ENCODE assay signal across 8 mouse cellular contexts in the genomic region with DNA sequence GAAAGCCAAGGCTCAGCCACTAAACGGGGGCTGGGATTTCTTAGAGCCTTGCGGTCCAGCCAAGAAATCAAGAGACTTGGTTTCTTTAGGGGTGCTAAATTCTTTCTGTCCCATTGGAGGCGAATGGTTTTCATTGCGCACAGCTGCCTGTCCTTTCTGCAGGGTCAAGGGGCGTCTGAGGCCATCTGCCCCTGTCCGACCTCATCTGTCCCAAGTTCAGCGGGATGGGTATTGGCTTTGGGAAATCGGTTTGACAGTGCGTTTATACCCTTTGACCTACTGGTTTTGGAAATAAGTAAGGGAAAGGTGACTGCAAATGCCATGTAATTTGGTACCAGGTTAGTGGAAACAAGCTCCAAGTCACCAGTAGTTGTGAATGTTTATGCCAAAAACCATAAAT. TPM values are rescaled to one million over a fixed set of nuclear protein-coding genes. Genes with fewer than 3 reads are reported as not detected.
A peak's percentile ranks its signal among the peaks of the same experiment; 100 is the strongest.
DNase-seq lines count a peak whose midpoint lies in the region; ATAC-seq and TF ChIP-seq lines count a peak whose summit lies in the region.

No protein-coding gene starts in this region.

- H3K4me3 ChIP-seq in cortical plate, adult 2 months (ENCODE audit: insufficient read depth, low read length): peak overlapping the region; percentile 82
- peak overlapping the region; percentile 69 for H3K4me3 ChIP-seq in hindbrain, postnatal 0 days (ENCODE audit: low read length)
- peak overlapping the region; percentile 74 for H3K4me3 ChIP-seq in midbrain, embryonic 15.5 days

- no peaks in the 10 kb centered on the region for H3K27me3 ChIP-seq in hindbrain, postnatal 0 days (ENCODE audit: insufficient read depth, low read length)
- H3K27me3 ChIP-seq in midbrain, embryonic 15.5 days (replicated peaks): no peaks in the 10 kb centered on the region

- TF ChIP-seq POLR2A in cortical plate, adult 2 months (IDR thresholded peaks at IDR 0.05; ENCODE audit: extremely low read depth, insufficient read depth, low read length): no peak

- peaks cover 18% of the 10 kb centered on the region for H3K36me3 ChIP-seq in hindbrain, postnatal 0 days (ENCODE audit: insufficient read depth, low read length)
- peaks cover 11% of the 10 kb centered on the region; the same call in 1 of the 2 replicates for H3K36me3 ChIP-seq in midbrain, embryonic 15.5 days (replicated peaks)

- peak overlapping the region; percentile 77; the same call in 1 of the 2 replicates for H3K27ac ChIP-seq in cortical plate, adult 2 months (ENCODE audit: insufficient read depth, low read length)
- H3K27ac ChIP-seq in hindbrain, postnatal 0 days: peak overlapping the region; percentile 79; the same call in 1 of the 2 replicates
- peak overlapping the region; percentile 85 for H3K27ac ChIP-seq in midbrain, embryonic 15.5 days

- peaks cover 2% of the 10 kb centered on the region; the same call in 1 of the 2 replicates for H3K4me1 ChIP-seq in cortical plate, adult 2 months (ENCODE audit: control insufficient read depth, insufficient read depth, low read length)
- peaks cover 4% of the 10 kb centered on the region; the same call in 1 of the 2 replicates for H3K4me1 ChIP-seq in hindbrain, postnatal 0 days (ENCODE audit: insufficient read depth, low read length)
- peaks cover 11% of the 10 kb centered on the region for H3K4me1 ChIP-seq in midbrain, embryonic 15.5 days

- peak overlapping the region; percentile 64 for H3K9ac ChIP-seq in hindbrain, postnatal 0 days (replicated peaks; ENCODE audit: low read length)
- H3K9ac ChIP-seq in midbrain, embryonic 15.5 days: peak overlapping the region; percentile 66

- DNase-seq in kidney, adult 11 months: peak; percentile 62
- DNase-seq in kidney, postnatal 10 days: no peak
- DNase-seq in hindbrain, postnatal 0 days (ENCODE audit: low spot score): no peak
- no peak for DNase-seq in left cerebral cortex, adult 8-10 months (ENCODE audit: low spot score in 2 of 2)
- DNase-seq in right cerebral cortex, postnatal 4 days: no peak

- no peaks in the 10 kb centered on the region for H3K9me3 ChIP-seq in hindbrain, postnatal 0 days (ENCODE audit: low read length)
- no peaks in the 10 kb centered on the region for H3K9me3 ChIP-seq in midbrain, embryonic 15.5 days

- no peak for TF ChIP-seq CTCF in cortical plate, adult 2 months (IDR thresholded peaks at IDR 0.05; ENCODE audit: extremely low read depth, insufficient read depth, low read length)
- no peak for TF ChIP-seq CTCF in hindbrain, postnatal 0 days (IDR thresholded peaks at IDR 0.05; ENCODE audit: low read depth)

- no peak; the same call in 1 of the 2 replicates for ATAC-seq in hindbrain, postnatal 0 days
- no peak; the same call in 1 of the 2 replicates for ATAC-seq in midbrain, embryonic 15.5 days (replicated peaks)
- ATAC-seq in erythroid progenitor cell, adult 5-6 weeks (replicated peaks; ENCODE audit: low FRiP score, poor library complexity, severe bottlenecking): no peak

- peak overlapping the region; percentile 65 for H3K4me2 ChIP-seq in hindbrain, postnatal 0 days (ENCODE audit: low read depth, low read length)
- peak overlapping the region; percentile 80 for H3K4me2 ChIP-seq in midbrain, embryonic 15.5 days

- WGBS in hindbrain, postnatal 0 days: 3% methylated on average over 9 of the region's 9 CpGs
- WGBS in midbrain, embryonic 15.5 days: 3% methylated on average over 9 of the region's 9 CpGs

RNA-seq across cellular contexts. Expression of gene Pdp2, which starts 0.6 kb away (rescaled TPM):
- 4.7 and 5.1 TPM in 2 replicates for polyA plus RNA-seq in cortical plate, adult 2 months (2012; rRNA removed)
- 12.1 and 12.3 TPM in 2 replicates for total RNA-seq in hindbrain, postnatal 0 days (2014; rRNA removed)
- polyA plus RNA-seq in hindbrain, postnatal 0 days (2015; fragmentation: Nextera tagmentation; extraction: Ambion mirVana): 14.2 and 15.3 TPM in 2 replicates
- polyA plus RNA-seq in midbrain, embryonic 15.5 days (2015; fragmentation: Nextera tagmentation; extraction: Ambion mirVana): 20.0 and 20.9 TPM in 2 replicates
- 0.36 and 2.1 TPM in 2 replicates for total RNA-seq in erythroid progenitor cell, adult 5-6 weeks (2015; ENCODE audit: low replicate concordance)
- 1.2 and 1.7 TPM in 2 replicates for total RNA-seq in erythroid progenitor cell, adult 5-6 weeks (2017; ENCODE audit: low replicate concordance)
- 10 to 100 TPM in 3 of 4 experiments, 1 to 10 TPM in 1; 9.0 to 11.6 (median 10.4) TPM for total RNA-seq in left cerebral cortex, adult 8-10 months (2022)

RNA-seq across cellular contexts. Expression of gene Cdh16, which starts 32.3 kb away (rescaled TPM):
- not detected in 2 replicates for polyA plus RNA-seq in cortical plate, adult 2 months (2012; rRNA removed)
- total RNA-seq in hindbrain, postnatal 0 days (2014; rRNA removed): not detected in 2 replicates
- polyA plus RNA-seq in hindbrain, postnatal 0 days (2015; fragmentation: Nextera tagmentation; extraction: Ambion mirVana): not detected in 2 replicates
- polyA plus RNA-seq in midbrain, embryonic 15.5 days (2015; fragmentation: Nextera tagmentation; extraction: Ambion mirVana): not detected in 2 replicates
- not detected in 2 replicates for total RNA-seq in erythroid progenitor cell, adult 5-6 weeks (2015; ENCODE audit: low replicate concordance)
- total RNA-seq in erythroid progenitor cell, adult 5-6 weeks (2017; ENCODE audit: low replicate concordance): not detected in 2 replicates
- not detected for total RNA-seq in left cerebral cortex, adult 8-10 months (2022)

RNA-seq across cellular contexts. Expression of gene Rrad, which starts 39.3 kb away (rescaled TPM):
- polyA plus RNA-seq in cortical plate, adult 2 months (2012; rRNA removed): 2.4 and 2.9 TPM in 2 replicates
- total RNA-seq in hindbrain, postnatal 0 days (2014; rRNA removed): 3.9 and 5.1 TPM in 2 replicates
- polyA plus RNA-seq in hindbrain, postnatal 0 days (2015; fragmentation: Nextera tagmentation; extraction: Ambion mirVana): 2.4 and 2.7 TPM in 2 replicates
- polyA plus RNA-seq in midbrain, embryonic 15.5 days (2015; fragmentation: Nextera tagmentation; extraction: Ambion mirVana): 4.0 and 5.1 TPM in 2 replicates
- total RNA-seq in erythroid progenitor cell, adult 5-6 weeks (2015; ENCODE audit: low replicate concordance): 2.2 TPM in 1 of 2 replicates, not detected in the other
- not detected in 2 replicates for total RNA-seq in erythroid progenitor cell, adult 5-6 weeks (2017; ENCODE audit: low replicate concordance)
- 1 to 10 TPM; 2.0 to 3.3 (median 2.5) TPM for total RNA-seq in left cerebral cortex, adult 8-10 months (2022)

RNA-seq across cellular contexts. Expression of gene Ciao2b, which starts 49.9 kb away (rescaled TPM):
- 51.2 and 55.8 TPM in 2 replicates for polyA plus RNA-seq in cortical plate, adult 2 months (2012; rRNA removed)
- total RNA-seq in hindbrain, postnatal 0 days (2014; rRNA removed): 55.2 and 73.6 TPM in 2 replicates
- 103 and 104 TPM in 2 replicates for polyA plus RNA-seq in hindbrain, postnatal 0 days (2015; fragmentation: Nextera tagmentation; extraction: Ambion mirVana)
- polyA plus RNA-seq in midbrain, embryonic 15.5 days (2015; fragmentation: Nextera tagmentation; extraction: Ambion mirVana): 132 and 140 TPM in 2 replicates
- 9.7 and 18.9 TPM in 2 replicates for total RNA-seq in erythroid progenitor cell, adult 5-6 weeks (2015; ENCODE audit: low replicate concordance)
- 8.1 and 10.8 TPM in 2 replicates for total RNA-seq in erythroid progenitor cell, adult 5-6 weeks (2017; ENCODE audit: low replicate concordance)
- 10 to 100 TPM; 28.4 to 34.8 (median 31.5) TPM for total RNA-seq in left cerebral cortex, adult 8-10 months (2022)

RNA-seq across cellular contexts. Expression of gene Car7, which starts 57.4 kb away (rescaled TPM):
- 48.6 and 59.8 TPM in 2 replicates for polyA plus RNA-seq in cortical plate, adult 2 months (2012; rRNA removed)
- 2.0 and 2.3 TPM in 2 replicates for total RNA-seq in hindbrain, postnatal 0 days (2014; rRNA removed)
- polyA plus RNA-seq in hindbrain, postnatal 0 days (2015; fragmentation: Nextera tagmentation; extraction: Ambion mirVana): 3.1 and 3.5 TPM in 2 replicates
- 3.2 and 4.2 TPM in 2 replicates for polyA plus RNA-seq in midbrain, embryonic 15.5 days (2015; fragmentation: Nextera tagmentation; extraction: Ambion mirVana)
- not detected in 2 replicates for total RNA-seq in erythroid progenitor cell, adult 5-6 weeks (2015; ENCODE audit: low replicate concordance)
- total RNA-seq in erythroid progenitor cell, adult 5-6 weeks (2017; ENCODE audit: low replicate concordance): not detected in 2 replicates
- 10 to 100 TPM; 22.8 to 28.3 (median 26.8) TPM for total RNA-seq in left cerebral cortex, adult 8-10 months (2022)
